Mouse (Mus musculus): ENCODE data around the gene Sptbn2.
"Not testable (repeated sequence)": the region's sequence is repeated elsewhere in the genome, so short reads cannot be mapped to it uniquely, and the experiment has no call there.

Gene Sptbn2

DNA sequence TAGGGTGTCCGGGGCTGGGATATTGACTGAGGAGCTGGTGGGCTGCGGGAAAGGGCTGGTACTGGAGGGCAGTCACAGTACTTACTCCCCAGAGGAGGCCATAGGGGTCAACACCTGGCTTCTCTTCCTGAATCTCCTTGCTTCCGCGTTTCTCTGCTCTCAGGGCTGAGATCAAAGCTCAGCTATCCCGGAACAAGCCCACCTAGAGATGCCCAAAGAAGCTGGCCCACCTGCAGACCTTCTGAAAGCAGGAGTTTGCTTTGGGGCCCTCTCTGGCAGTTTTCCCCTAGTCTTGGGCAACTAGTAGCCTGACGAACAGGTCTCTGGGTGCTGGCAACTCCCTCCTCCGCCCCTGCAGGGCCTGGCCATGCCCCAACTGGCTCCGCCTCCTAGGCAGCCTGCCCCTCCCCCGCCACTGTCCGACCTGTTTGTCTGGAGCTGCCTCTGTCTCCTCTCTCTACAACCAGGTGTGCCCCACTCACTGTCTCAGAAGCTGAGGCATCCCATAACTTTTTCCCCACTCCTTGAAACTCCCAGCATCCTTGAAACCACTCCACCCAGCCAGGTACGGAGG, 9.8 kb downstream of the Sptbn2 start:
- no peak for DNase-seq (ENCODE audit: low spot score in 2 of 2)

DNA sequence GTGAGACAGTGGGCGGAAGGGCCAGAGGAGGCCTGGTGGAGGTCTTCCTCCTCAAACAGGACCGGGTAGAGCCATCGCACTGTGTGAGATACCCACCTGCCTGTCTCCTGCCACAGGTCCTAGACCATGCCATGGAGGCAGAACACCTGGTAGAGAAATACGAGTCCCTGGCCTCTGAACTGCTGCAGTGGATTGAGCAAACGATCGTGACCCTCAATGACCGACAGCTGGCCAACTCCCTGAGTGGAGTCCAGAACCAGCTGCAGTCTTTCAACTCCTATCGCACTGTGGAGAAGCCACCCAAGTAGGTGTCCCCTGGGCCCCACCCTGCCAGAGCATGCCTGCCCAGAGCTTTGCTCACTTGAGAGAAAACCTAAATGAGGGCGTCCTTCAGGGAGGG, 18.2 kb downstream of the Sptbn2 start:
- DNase-seq (ENCODE audit: low spot score in 2 of 2): no peak

DNA sequence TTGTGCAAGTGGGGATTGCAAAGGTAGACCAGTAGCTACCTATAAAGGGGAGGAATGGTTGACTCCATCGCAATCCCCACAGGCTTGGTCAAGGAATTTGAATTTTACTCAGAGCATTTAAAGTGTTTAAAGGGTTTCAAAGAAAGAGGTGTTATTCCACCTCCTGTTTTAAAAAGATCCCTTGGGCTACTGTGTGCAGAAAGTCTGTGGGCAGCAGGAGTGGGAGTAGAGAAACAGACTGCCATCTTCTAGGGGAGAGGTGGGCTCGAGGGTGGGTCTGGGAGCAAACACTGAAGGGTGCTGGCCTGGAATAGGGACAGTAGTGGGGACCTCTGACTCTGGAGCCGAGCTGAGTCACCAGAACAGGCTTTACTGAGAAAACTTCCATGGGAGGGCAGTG, 22.1 kb downstream of the Sptbn2 start:
- DNase-seq (ENCODE audit: low spot score in 2 of 2): no peak

DNA sequence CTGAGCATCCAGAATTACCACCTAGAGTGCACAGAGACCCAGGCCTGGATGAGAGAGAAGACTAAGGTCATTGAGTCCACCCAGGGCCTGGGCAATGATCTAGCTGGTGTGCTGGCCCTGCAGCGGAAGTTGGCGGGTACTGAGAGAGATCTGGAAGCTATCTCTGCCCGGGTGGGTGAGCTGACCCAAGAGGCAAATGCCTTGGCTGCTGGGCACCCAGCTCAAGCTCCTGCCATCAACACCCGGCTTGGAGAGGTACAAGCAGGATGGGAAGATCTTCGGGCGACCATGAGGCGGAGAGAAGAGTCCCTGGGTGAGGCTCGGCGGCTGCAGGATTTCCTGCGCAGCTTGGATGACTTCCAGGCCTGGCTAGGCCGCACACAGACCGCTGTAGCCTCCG, 26.9 kb downstream of the Sptbn2 start:
- no peak for DNase-seq (ENCODE audit: low spot score in 2 of 2)

DNA sequence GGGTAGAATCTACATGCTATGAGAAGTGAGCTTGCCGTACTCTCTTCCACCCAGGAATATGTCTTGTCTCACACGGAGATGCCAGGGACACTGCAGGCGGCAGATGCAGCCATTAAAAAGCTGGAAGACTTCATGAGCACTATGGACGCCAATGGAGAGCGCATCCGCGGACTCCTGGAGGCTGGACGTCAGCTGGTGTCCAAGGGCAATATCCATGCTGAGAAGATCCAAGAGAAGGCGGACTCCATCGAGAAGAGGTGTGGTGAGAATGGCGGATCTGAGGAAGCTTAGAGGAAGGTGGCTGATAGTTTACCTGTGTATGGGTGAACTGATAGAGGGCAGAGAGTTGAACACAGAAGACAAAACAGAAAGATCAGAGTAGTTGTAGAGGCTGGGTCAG, 28.1 kb downstream of the Sptbn2 start:
- no peak for DNase-seq (ENCODE audit: low spot score in 2 of 2)

DNA sequence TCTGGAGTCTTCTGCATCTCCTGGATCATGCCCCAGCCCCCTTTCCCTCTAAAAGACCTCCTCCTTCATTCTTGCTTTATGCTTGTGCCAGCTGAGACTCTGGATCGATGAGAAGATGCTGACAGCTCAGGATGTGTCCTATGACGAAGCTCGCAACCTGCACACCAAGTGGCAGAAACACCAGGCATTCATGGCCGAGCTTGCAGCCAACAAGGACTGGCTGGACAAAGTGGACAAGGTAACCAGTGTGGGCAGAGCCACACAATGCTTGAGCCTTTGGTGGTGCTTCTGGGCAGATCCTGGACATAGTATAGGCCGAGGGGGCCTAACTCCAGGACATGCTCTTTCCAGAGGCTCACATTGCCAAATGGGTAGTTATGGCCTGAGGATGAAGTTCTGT, 28.8 kb downstream of the Sptbn2 start:
- no peak for DNase-seq (ENCODE audit: low spot score in 2 of 2)

DNA sequence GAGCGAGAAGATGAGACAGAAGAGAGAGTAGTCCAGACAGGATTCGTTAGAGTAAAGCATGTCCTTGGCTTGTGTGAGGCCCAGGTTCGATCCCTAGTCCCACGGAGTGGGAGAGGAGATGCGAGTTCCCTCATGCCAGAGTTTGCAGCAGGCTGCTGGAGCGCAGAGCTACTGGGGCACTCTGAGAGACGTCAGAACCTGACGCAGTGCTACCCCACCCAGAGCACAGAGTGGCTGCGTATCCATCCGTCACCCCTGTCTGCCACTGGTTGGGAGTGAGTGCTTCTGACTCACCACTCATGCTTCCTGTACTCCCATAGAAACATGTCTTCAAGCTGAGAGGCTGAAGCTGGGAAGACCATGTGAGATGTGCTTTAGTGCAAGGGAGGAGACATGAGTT, 30.5 kb downstream of the Sptbn2 start:
- DNase-seq (ENCODE audit: low spot score in 2 of 2): no peak

DNA sequence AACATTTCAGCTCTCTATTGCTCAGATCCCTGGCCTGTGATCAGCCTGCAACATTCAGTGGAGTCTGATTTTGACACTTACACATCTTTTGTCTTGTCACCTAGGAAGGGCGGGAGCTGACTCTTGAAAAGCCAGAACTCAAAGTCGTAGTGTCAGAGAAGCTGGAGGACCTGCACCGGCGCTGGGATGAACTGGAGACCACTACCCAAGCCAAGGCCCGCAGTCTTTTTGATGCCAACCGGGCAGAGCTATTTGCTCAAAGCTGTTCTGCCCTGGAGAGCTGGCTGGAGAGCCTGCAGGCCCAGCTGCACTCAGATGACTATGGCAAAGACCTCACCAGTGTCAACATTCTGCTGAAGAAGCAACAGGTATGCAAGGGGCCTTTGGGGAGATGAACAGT, 31.3 kb downstream of the Sptbn2 start:
- DNase-seq (ENCODE audit: low spot score in 2 of 2): no peak

DNA sequence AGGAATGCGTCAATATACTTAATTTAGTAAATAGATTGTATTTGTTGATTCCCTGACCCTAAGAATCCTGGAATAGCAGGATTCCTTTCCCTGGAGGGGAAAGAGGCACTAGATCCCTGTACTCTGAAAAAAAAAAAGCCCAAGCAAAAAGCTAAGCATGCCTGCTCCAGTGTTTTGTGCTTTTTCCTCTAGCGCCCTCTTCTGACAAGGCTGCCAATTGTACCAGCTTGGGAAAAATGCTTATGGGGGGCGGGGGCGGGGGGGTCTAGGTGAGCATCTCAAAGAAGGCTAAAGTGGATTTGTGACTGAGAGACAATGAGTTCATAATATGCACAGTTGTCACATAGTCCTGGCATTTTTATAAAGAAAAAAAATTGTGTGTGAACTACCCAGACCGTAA, 32.6 kb downstream of the Sptbn2 start:
- DNase-seq (ENCODE audit: low spot score in 2 of 2): no peak

DNA sequence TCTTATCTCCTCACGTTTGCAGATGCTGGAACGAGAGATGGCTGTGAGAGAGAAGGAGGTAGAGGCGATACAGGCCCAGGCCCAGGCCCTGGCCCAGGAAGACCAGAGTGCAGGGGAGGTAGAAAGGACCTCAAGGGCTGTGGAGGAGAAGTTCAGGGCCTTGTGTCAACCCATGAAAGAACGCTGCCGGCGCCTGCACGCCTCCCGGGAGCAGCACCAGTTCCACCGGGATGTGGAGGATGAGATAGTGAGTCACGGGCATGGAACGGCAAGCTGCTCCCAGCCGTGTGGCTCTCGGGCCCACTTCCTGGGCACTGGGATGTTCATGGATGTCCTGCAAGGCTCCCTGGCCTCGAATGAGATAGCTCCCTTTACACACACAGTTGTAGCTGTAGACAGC, 33.1 kb downstream of the Sptbn2 start:
- no peak for DNase-seq (ENCODE audit: low spot score in 2 of 2)

DNA sequence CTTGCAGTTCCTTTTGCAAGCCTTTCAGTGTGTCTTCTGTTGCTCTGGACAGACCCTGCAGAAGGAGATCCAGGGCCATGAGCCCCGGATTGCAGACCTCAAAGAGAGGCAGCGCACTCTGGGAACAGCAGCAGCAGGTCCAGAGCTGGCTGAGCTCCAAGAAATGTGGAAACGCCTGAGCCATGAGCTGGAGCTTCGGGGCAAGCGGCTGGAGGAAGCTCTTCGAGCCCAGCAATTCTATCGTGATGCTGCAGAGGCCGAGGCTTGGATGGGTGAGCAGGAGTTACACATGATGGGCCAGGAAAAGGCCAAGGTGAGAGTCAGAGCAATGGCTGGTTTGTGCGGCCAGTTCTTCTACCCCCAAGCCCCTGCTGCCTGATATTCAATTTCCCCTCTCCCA, 34.1 kb downstream of the Sptbn2 start:
- no peak for DNase-seq (ENCODE audit: low spot score in 2 of 2)

DNA sequence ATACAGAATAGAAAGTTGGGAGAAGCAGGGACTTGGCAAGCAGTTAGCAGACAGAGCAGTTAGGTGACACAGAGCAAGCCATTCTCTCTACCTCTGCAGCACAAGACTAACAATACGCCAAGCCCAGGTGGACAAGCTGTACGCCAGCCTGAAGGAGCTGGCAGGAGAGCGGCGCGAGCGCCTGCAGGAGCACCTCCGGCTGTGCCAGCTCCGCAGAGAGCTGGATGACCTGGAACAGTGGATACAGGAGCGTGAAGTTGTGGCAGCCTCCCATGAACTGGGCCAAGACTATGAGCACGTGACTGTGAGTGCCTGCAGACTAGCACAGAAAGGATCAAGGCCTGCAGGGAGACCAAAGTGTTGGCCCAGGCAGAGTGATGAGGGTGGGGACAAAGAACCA, 34.7 kb downstream of the Sptbn2 start:
- DNase-seq (ENCODE audit: low spot score in 2 of 2): no peak

DNA sequence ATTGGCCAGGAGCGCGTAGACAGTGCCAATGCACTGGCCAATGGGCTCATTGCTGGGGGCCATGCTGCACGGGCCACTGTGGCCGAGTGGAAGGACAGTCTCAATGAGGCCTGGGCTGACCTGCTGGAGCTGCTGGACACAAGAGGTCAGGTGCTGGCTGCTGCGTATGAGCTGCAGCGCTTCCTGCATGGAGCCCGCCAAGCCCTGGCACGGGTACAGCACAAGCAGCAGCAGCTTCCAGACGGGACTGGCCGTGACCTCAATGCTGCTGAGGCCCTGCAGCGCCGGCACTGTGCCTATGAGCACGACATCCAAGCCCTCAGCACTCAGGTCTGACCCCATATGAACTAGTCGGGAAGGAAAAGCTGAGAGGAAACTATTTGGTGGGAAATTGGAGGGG, 35.6 kb downstream of the Sptbn2 start:
- no peak for DNase-seq (ENCODE audit: low spot score in 2 of 2)

DNA sequence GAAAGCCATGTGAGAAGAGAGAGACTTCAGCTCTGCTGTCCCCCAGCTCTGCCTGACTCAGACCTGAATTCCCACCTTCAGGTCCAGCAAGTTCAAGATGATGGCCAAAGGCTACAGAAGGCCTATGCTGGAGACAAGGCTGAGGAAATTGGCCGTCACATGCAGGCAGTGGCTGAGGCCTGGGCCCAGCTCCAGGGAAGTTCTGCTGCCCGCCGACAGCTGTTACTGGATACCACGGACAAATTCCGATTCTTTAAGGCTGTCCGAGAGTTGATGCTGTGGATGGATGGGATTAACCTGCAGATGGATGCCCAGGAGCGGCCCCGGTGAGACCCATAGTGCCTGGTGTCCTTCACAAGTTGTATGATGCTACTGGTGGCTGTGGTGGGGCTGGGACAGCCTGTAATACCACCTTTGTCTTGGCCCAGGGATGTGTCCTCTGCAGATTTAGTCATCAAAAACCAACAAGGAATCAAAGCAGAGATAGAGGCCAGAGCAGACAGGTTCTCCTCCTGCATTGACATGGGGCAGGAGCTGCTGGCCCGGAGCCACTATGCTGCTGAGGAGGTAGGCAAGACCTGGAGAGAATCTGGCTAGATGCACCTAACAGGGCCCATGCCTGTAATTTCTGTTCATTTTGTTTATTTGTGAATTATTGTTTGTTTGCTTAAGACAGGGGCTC, 36.8 kb downstream of the Sptbn2 start:
- no peak for DNase-seq (ENCODE audit: low spot score in 2 of 2)

DNA sequence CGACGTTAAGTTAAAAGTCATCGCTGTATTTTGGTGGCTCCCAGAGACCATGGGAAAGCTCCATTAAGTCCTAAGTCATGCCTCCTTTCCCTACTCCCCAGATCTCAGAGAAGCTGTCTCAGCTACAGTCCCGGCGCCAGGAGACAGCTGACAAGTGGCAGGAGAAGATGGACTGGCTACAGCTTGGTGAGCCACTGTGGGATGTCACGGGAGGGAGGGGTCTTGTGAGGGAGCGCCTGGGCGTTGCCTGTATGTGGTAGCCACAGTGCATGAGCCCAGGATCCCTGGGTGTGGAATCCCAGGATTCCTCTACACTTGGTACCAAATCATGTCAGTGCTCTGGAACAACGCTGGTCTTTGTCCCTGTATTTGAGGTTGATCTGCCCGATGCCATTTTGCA, 37.5 kb downstream of the Sptbn2 start:
- DNase-seq (ENCODE audit: low spot score in 2 of 2): no peak

DNA sequence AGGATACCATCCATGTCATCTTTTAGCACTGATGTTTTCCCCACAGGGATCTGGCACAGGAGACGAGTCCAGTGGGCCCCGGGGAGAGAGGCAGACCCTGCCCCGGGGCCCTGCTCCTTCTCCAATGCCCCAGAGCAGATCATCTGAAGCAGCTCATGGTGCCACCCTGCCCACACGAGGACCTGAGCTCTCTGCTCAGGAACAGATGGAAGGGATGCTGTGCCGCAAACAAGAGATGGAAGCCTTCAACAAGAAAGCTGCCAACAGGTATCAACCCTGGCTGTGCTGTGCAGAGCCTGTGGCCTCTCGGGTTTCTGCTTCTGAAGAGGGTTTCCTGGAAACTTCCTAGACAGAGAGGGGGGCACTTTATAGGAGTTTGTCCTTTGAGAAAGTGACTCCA, 39.0 kb downstream of the Sptbn2 start:
- no peak for DNase-seq (ENCODE audit: low spot score in 2 of 2)

DNA sequence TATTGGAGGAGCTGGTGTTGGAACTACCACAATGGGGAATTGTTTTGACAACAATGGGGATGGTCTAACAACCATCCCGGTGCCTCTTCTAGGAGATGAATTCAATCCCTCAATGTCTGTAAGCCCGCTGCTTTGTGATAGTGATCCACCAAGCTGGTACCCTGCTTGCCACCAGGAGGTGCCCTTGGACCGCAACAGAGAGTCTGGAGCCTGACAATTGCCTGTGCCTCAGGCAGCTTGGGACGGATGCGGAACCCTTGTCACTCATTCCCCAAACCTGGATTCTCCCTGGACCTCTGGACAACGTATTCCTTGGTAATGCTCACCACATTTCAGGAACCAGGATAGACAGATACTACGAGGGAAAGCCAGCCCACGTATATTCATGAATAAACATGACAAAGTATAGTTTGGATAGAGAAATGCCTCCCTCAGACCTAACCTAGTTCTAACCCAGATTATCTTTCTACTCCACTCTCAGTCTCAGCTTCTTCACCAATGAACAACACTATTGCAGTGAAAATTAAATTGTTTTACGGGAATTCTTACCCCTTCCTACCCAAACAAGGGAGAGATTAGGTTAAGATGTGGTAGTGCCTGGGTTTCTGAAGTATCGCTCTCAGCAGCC, 44.7 kb downstream of the Sptbn2 start:
- peak; percentile 80 to 85 for DNase-seq (ENCODE audit: low spot score in 2 of 2)

DNA sequence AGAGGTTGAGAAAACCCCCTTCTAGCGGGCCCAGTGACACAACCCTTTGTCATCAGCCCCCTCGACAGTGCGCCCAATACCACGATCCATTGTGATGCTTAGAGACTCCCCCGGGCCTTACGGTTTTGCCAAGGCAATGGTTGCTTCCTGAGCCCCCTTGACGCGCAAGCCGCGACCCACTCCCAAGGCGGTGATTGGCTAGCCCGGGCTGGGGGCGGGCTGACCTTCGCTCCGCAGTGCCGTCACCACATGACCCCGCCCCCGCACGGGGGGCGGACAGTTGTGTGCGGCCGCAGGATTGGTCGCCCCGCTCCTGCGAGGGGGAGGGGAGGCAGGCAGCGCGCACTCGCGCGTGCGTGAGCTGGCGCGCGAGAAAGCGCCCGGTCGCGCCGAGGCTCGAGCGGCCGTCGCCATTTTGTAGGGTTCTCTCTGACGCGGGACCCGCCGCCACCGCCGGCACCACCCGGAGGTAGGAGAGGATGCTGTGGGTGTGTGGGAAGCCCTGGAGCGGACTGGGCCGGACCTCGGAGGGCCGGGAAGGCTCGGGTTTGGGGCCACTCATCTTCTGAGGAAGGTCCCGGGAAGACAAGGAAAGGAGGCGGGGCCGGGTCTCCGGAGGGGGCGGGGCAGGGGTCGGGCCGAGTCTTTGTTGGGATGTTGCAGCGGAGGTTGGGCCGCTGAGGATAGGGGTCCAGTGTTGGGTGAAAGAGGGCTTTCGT, 45.4 kb downstream of the Sptbn2 start, which contains the start of gene Rbm4b:
Rbm4b (plus strand) TSS at position 305 of the 719 bp plus-strand sequence.
- peak; percentile 94 to 96 for DNase-seq (ENCODE audit: low spot score in 2 of 2)

DNA sequence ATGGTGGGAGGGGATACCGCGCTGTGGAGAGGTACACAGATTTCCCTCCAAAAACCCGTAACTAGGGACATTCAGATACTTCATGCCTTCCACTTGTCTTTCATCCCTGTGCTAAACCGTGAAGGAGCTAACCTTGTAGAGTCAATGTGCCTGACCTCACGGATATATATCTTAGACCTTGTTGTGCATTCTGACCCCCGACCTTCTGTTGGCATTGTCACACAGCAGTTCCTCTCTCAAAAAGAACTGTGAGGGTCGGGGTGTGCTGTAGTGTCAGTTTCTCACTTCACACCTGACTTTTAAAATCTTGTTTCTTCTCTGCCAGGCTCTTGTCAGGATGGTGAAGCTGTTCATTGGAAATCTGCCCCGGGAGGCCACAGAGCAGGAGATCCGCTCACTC, 46.0 kb downstream of the Sptbn2 start:
- no peak for DNase-seq (ENCODE audit: low spot score in 2 of 2)

DNA sequence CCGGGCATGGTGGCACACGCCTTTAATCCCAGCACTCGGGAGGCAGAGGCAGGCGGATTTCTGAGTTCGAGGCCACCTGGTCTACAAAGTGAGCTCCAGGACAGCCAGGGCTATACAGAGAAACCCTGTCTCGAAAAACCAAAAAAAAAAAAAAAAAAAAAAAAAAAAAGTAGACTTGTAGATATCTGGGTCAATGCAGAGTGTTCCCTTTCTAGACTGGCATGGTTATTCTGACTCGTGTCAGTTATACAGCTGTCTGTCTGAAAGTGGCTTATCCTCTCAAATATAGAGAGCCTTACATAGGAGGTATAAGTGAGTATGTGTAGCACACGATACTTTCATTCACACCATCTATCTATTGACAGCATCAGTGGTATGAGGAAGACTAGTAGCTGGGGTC, 49.6 kb downstream of the Sptbn2 start:
- DNase-seq (ENCODE audit: low spot score in 2 of 2): not testable (repeated sequence)

DNA sequence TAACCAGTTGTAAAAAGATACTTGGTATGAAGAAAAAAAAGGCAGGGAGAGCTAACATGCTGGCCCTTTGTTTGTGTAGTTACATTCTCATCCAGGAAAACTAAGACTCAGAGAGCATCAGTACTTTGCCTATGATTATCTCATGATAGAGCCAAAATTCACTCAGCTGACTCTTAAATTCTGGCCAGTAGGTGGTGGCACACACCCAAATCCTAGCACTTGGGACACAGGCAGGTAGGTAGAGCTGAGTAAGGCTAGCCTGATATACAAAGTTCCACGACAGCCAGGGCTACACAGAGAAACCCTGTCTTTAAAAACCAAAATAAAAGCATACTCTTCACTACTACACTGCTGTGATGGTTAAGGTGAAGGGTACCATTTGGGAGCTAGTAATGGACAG, 51.9 kb downstream of the Sptbn2 start:
- no peak for DNase-seq (ENCODE audit: low spot score in 2 of 2)

DNA sequence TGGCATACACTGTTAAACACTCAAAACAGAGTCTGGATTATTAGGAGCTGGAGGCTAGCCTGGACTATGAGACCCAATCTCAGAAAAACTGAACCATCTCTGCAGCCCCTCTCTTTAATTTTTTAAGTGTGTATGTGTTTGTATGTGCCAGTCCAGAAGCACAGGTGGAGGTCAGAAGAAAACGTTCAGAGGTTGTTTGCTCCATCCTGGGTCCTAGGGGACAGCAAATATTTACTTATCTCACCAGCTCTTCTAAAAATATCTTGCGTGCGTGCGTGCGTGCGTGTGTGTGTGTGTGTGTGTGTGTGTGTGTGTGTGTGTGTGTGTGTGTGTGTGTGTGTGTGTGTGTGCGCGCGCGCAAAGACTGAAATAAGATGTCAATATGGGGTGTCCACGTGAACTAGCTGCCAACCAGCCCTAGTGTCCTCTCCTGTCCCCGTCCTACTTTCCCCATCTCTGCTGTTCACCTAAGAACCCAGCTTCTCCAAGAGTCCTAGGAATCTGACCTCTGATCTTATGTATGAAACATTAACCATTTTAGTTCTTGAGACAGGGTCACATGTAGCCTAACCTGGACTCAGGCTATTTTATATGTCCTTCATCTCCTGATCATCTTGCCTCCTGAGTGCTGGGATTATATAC, 56.7 kb downstream of the Sptbn2 start:
- no peak for DNase-seq (ENCODE audit: low spot score in 2 of 2)

Measured in frontal cortex, postnatal 25 days (tissue).